Mouse (Mus musculus) CH12.LX (cell line): ENCODE results near the gene Rhobtb1. TPM values are rescaled to one million over a fixed set of nuclear protein-coding genes. Genes with fewer than 3 reads are reported as not detected.

ENCODE experiments used
- DNase-seq: peaks from one replicate; pipeline ENCODE4 v3.0.0-alpha.2; 2013; ENCODE audit errors: extremely low read depth
- H3K27ac ChIP-seq: 2 replicates; pipeline ENCODE4 v1.5.1; 2012; ENCODE audit warnings: low read depth, mild to moderate bottlenecking, control low read depth, moderate library complexity; ENCODE audit not compliant: insufficient read depth
- H3K27me3 ChIP-seq: replicated peaks from 2 replicates; pipeline ENCODE3; 2012; ENCODE audit warnings: inconsistent platforms
- H3K36me3 ChIP-seq, 2 experiments: replicated peaks in 1 of 2; 2 replicates each; pipeline versions ENCODE3 to v1.6.1; 2012; ENCODE audit warnings: inconsistent platforms in 1 of 2, low read length in 1 of 2, mild to moderate bottlenecking in 1 of 2, mixed read lengths in 1 of 2, moderate library complexity in 1 of 2; ENCODE audit not compliant: control insufficient read depth in 1 of 2, insufficient read depth in 1 of 2
- H3K4me1 ChIP-seq, 2 experiments: 2 replicates each; pipeline ENCODE4 v1.6.1; 2012; ENCODE audit warnings: inconsistent platforms in 1 of 2, moderate library complexity in 1 of 2; ENCODE audit not compliant: insufficient read depth in 2 of 2, control insufficient read depth in 1 of 2
- H3K4me2 ChIP-seq: 2 replicates; pipeline ENCODE4 v1.6.1; 2012; ENCODE audit warnings: low read depth, mild to moderate bottlenecking, control low read depth; ENCODE audit not compliant: poor library complexity, insufficient read depth, severe bottlenecking
- H3K4me3 ChIP-seq, 3 experiments: fragments of 150-350 bp in 1 of 3; sonication (generic) in 1 of 3; replicated peaks in 1 of 3; 2 replicates each; pipeline versions ENCODE3 to v1.5.1; 2011 to 2012; ENCODE audit warnings: low read depth in 2 of 3, low read length in 2 of 3, mild to moderate bottlenecking in 2 of 3, moderate library complexity in 2 of 3, control low read depth in 1 of 3, improper control_type of control experiment in 1 of 3, inconsistent platforms in 1 of 3, mixed read lengths in 1 of 3; ENCODE audit not compliant: poor library complexity in 1 of 3
- H3K79me2 ChIP-seq: replicated peaks from 2 replicates; pipeline ENCODE4 v1.6.1; 2012; ENCODE audit warnings: mild to moderate bottlenecking, moderate library complexity; ENCODE audit not compliant: control insufficient read depth, poor library complexity, insufficient read depth, severe bottlenecking; ENCODE audit errors: extremely low read depth
- H3K9ac ChIP-seq: 2 replicates; pipeline ENCODE4 v1.6.1; 2012; ENCODE audit warnings: low read depth, mild to moderate bottlenecking, control low read depth, moderate library complexity; ENCODE audit not compliant: insufficient read depth
- H3K9me3 ChIP-seq: replicated peaks from 2 replicates; pipeline ENCODE3; 2012; ENCODE audit warnings: low read length, inconsistent platforms, mixed read lengths
- CHD1 ChIP-seq: IDR thresholded peaks from 2 replicates; pipeline ENCODE4 v1.6.1; 2012; ENCODE audit warnings: low read depth, low read length, improper control_type of control experiment, inconsistent platforms
- EP300 ChIP-seq: IDR thresholded peaks from 2 replicates; pipeline ENCODE4 v1.6.1; 2011; ENCODE audit warnings: low read length, improper control_type of control experiment
- HCFC1 ChIP-seq: IDR thresholded peaks from 2 replicates; pipeline ENCODE4 v1.6.1; 2012; ENCODE audit warnings: low read depth, mild to moderate bottlenecking, inconsistent platforms, low read length, improper control_type of control experiment
- MAFK ChIP-seq: IDR thresholded peaks from 2 replicates; pipeline ENCODE4 v1.6.1; 2011; ENCODE audit warnings: low read length, improper control_type of control experiment; ENCODE audit not compliant: insufficient replicate concordance
- MAX ChIP-seq: IDR thresholded peaks from 2 replicates; pipeline ENCODE4 v1.6.1; 2011; ENCODE audit warnings: low read length, improper control_type of control experiment
- MAZ ChIP-seq: IDR thresholded peaks from 2 replicates; pipeline ENCODE4 v1.6.1; 2012; ENCODE audit warnings: low read depth, mild to moderate bottlenecking, inconsistent platforms, low read length, improper control_type of control experiment, moderate library complexity
- MXI1 ChIP-seq: IDR thresholded peaks from 2 replicates; pipeline ENCODE4 v1.6.1; 2011; ENCODE audit warnings: mild to moderate bottlenecking, low read depth, low read length, improper control_type of control experiment
- POLR2AphosphoS2 ChIP-seq: IDR thresholded peaks from 2 replicates; pipeline ENCODE4 v1.6.1; 2011; ENCODE audit warnings: low read depth, low read length, improper control_type of control experiment
- RAD21 ChIP-seq: IDR thresholded peaks from 2 replicates; pipeline ENCODE4 v1.6.1; 2011; ENCODE audit warnings: low read depth, mild to moderate bottlenecking, low read length, improper control_type of control experiment, moderate library complexity
- RCOR1 ChIP-seq: conservative IDR thresholded peaks from 2 replicates; pipeline ENCODE4 v1.6.1; 2012; ENCODE audit warnings: low read depth, mild to moderate bottlenecking, inconsistent platforms, low read length, improper control_type of control experiment
- SMC3 ChIP-seq: IDR thresholded peaks from 2 replicates; pipeline ENCODE4 v1.6.1; 2011; ENCODE audit warnings: low read depth, low read length, improper control_type of control experiment
- TBP ChIP-seq: conservative IDR thresholded peaks from 2 replicates; pipeline ENCODE4 v1.6.1; 2011; ENCODE audit warnings: low read depth, low read length, improper control_type of control experiment
- USF1 ChIP-seq: IDR thresholded peaks from 2 replicates; pipeline ENCODE4 v1.6.1; 2014; ENCODE audit warnings: low read depth, mild to moderate bottlenecking, inconsistent platforms, low read length, improper control_type of control experiment
- ZMIZ1 ChIP-seq: IDR thresholded peaks from 2 replicates; pipeline ENCODE4 v1.6.1; 2012; ENCODE audit warnings: low read depth, mild to moderate bottlenecking, inconsistent platforms, low read length, improper control_type of control experiment
- ZNF384 ChIP-seq: IDR thresholded peaks from 2 replicates; pipeline ENCODE4 v1.6.1; 2012; ENCODE audit warnings: low read depth, low read length, improper control_type of control experiment, inconsistent platforms
- dilution Hi-C: fragments of 300-500 bp; cut with MboI; formaldehyde crosslinking; loops from 2 replicates; pipeline ENCODE4 v1.14.3; 2020; ENCODE audit warnings: low sequenced_read_pairs; ENCODE audit not compliant: extremely low pct_unique_long_range_greater_than_20kb, extremely low pct_ligation_motif_present
- in situ Hi-C: fragments of 300-500 bp; cut with MboI; formaldehyde crosslinking; loops from 3 replicates; pipeline ENCODE4 v1.14.3; 2019; ENCODE audit warnings: low sequenced_read_pairs, low pct_ligation_motif_present, low pct_unique_long_range_greater_than_20kb, mixed read lengths
- polyA plus RNA-seq: library from polyadenylated mRNA; unstranded; fragments of >175 nt; gene quantifications from 2 replicates; pipeline ENCODE4 v1.2.1, GENCODE M21; 2012; ENCODE audit warnings: low read depth; ENCODE audit not compliant: insufficient read length
- total RNA-seq, 2 experiments: library from RNA; depleted of rRNA; stranded (reverse); fragments of 300-350 nt in 1 of 2; fragments of >200 nt in 1 of 2; gene quantifications; 2 replicates each; pipeline ENCODE4 v1.2.3; 2012 to 2014

Rhobtb1 gene
- total and polyA plus RNA-seq, 3 experiments: 3.1 to 12.2 (median 3.4) TPM

DNA sequence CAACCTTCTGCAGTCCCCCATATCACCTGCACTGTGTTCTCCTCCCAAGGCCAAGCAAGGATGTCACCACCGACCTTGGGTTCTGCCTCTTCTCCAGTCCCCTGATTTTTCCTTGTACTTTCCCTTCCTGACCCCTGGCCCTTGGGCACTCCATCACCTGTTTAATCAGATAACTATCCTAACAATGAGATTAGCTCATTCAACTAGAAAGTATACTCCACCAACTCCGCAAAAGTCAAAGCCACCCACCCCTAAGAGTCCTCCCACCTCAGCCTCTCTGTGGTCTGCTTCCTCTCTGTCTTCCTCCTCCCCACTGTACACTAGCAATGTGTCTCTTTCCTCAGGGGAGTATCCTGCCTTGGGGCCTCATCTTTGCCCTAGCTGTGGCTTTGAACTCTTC is 107.9 kb downstream of the Rhobtb1 start:
- Histone ChIP-seq H3K27me3 (no peaks in the 10 kb centered on the region), H3K4me2 (peak overlapping the region; percentile 34), H3K4me3 (peak overlapping the region in 1 of 3 experiments; percentile 5), H3K9me3 (no peaks in the 10 kb centered on the region), H3K36me3 (peaks cover 2 to 3% of the 10 kb centered on the region in 2 experiments)
- in situ Hi-C loops (no loop called here), dilution Hi-C loops (no loop called here)
- TF ChIP-seq ZMIZ1 (no peak), EP300 (peak; percentile 32; the same call in 1 of the 2 replicates)
- TF ChIP-seq, all 38 proteins: peak for 1
- H3K79me2 ChIP-seq: peaks cover 3% of the 10 kb centered on the region
- no peak overlapping the region for H3K9ac ChIP-seq
- H3K27ac ChIP-seq: peak overlapping the region; percentile 17; the same call in 1 of the 2 replicates
- no peak for DNase-seq
- H3K4me1 ChIP-seq: peaks cover 27 to 51% of the 10 kb centered on the region in 2 experiments

DNA sequence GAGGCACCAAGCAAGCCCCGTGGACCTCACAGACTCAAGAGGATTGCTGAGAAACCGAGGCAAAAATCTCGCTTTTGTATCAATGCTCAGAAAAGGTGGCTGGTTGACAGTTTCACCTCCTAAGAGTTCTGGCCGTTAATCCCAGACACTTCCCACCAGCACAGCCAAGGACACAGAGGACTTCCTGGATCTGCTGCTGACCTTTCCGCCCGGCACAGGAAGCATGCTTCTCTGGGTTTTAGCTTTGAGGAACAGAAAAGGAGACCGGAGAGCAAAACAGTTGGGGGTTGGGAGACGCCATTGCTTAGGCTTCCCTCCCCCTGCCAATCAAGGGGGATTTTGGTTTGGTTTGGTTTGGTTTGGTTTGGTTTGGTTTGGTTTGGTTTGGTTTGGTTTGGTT is 108.7 kb downstream of the Rhobtb1 start:
- Histone ChIP-seq H3K79me2 (peaks cover 3% of the 10 kb centered on the region), H3K9ac (no peak overlapping the region), H3K27me3 (no peaks in the 10 kb centered on the region), H3K36me3 (peaks cover 2 to 3% of the 10 kb centered on the region in 2 experiments), H3K4me2 (no peak overlapping the region), H3K4me3 (no peak overlapping the region), H3K27ac (no peak overlapping the region), H3K9me3 (no peaks in the 10 kb centered on the region), H3K4me1 (peaks cover 21 to 44% of the 10 kb centered on the region in 2 experiments)
- in situ Hi-C loops: no loop called here
- no peak for TF ChIP-seq MAX
- TF ChIP-seq ZNF384: no peak
- no peak for TF ChIP-seq MAZ
- TF ChIP-seq HCFC1: no peak
- no peak for TF ChIP-seq MXI1
- TF ChIP-seq CHD1: no peak
- TF ChIP-seq RAD21: no peak
- no peak for TF ChIP-seq MAFK
- TF ChIP-seq USF1: no peak
- TF ChIP-seq ZMIZ1: no peak
- no peak for TF ChIP-seq TBP
- no peak for TF ChIP-seq POLR2AphosphoS2
- TF ChIP-seq RCOR1: no peak
- TF ChIP-seq SMC3: no peak
- no peak for DNase-seq
- dilution Hi-C loops: no loop called here
